Mouse (Mus musculus) liver, embryonic 14.5 days (tissue): ENCODE data around the gene Slc22a16.

ENCODE experiments used
- CTCF ChIP-seq: IDR thresholded peaks from 2 replicates; pipeline ENCODE4 v1.5.1; 2016; ENCODE audit warnings: antibody characterized with exemption, low read depth, control low read depth
- EP300 ChIP-seq: IDR thresholded peaks from 2 replicates; pipeline ENCODE4 v1.6.1; 2016; ENCODE audit warnings: antibody characterized with exemption, low read depth

DNA sequence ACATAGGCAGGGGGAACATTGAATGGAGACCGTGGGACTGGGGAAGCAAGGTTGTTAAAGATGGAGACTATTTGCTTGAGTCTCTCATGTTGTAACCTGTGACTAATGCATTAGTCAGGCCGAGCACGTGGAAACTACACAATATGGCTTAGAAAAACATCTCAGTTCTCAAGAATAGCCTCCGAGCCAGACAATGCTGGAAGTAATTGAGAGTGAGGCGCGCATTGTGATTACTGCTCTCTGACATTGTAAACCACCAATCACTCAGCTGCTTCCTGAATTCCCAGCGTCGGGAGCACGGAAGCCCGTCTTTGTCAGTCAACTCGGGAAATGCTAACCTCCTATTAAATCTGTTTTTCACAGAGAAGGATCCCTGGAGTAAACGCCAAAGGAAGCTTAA lies 48.6 kb upstream of the Slc22a16 start:
- TF ChIP-seq CTCF (no peak), EP300 (no peak)
